Mouse (Mus musculus) ES-E14 (cell line): ENCODE measurements around the gene Dusp1. TPM values are rescaled to one million over a fixed set of nuclear protein-coding genes. Genes with fewer than 3 reads are reported as not detected.

ENCODE experiments used
- DNase-seq: peaks from one replicate; pipeline ENCODE4 v3.0.0-alpha.2; 2013; ENCODE audit warnings: low read depth, low spot score
- H3K27ac ChIP-seq: 2 replicates; pipeline ENCODE4 v1.5.1; 2012; ENCODE audit warnings: low read depth, mild to moderate bottlenecking, low read length, moderate library complexity, mixed read lengths; ENCODE audit not compliant: poor library complexity, insufficient read depth, severe bottlenecking
- H3K36me3 ChIP-seq: 2 replicates; pipeline ENCODE4 v1.6.1; 2012; ENCODE audit warnings: mild to moderate bottlenecking, low read length, moderate library complexity, mixed read lengths; ENCODE audit not compliant: control insufficient read depth, poor library complexity, insufficient read depth, severe bottlenecking
- H3K4me1 ChIP-seq, 2 experiments: fragments of 150-350 bp in 1 of 2; sonication (generic) in 1 of 2; 2 replicates each; pipeline ENCODE4 v1.6.1; 2012; ENCODE audit warnings: low read length in 2 of 2, mild to moderate bottlenecking in 1 of 2, mixed read lengths in 1 of 2; ENCODE audit not compliant: control insufficient read depth in 2 of 2, insufficient read depth in 2 of 2, poor library complexity in 1 of 2
- H3K4me3 ChIP-seq, 2 experiments: fragments of 150-350 bp in 1 of 2; sonication (generic) in 1 of 2; 2 replicates each; pipeline ENCODE4 v1.5.1; 2012; ENCODE audit warnings: low read length in 2 of 2, low read depth in 1 of 2, mild to moderate bottlenecking in 1 of 2, mixed read lengths in 1 of 2; ENCODE audit not compliant: insufficient read depth in 1 of 2, poor library complexity in 1 of 2, severe bottlenecking in 1 of 2
- H3K9ac ChIP-seq: 2 replicates; pipeline ENCODE4 v1.6.1; 2012; ENCODE audit warnings: low read depth, mild to moderate bottlenecking, low read length, mixed read lengths; ENCODE audit not compliant: poor library complexity, insufficient read depth, severe bottlenecking
- H3K9me3 ChIP-seq: fragments of 150-350 bp; sonication (generic); 2 replicates; pipeline ENCODE4 v1.6.1; 2012; ENCODE audit warnings: low read depth, mild to moderate bottlenecking, low read length; ENCODE audit not compliant: control insufficient read depth, insufficient read depth
- CHD2 ChIP-seq: IDR thresholded peaks from 2 replicates; pipeline ENCODE4 v1.6.1; 2014; ENCODE audit warnings: mild to moderate bottlenecking, low read depth, low read length, inconsistent platforms
- HCFC1 ChIP-seq: IDR thresholded peaks from 2 replicates; pipeline ENCODE4 v1.6.1; 2012; ENCODE audit warnings: low read length, inconsistent platforms, borderline replicate concordance; ENCODE audit not compliant: insufficient read depth
- MAFK ChIP-seq: IDR thresholded peaks from 2 replicates; pipeline ENCODE4 v1.6.1; 2014; ENCODE audit warnings: mild to moderate bottlenecking, low read depth, low read length, inconsistent platforms; ENCODE audit not compliant: insufficient read depth
- ZC3H11A ChIP-seq: IDR thresholded peaks from 2 replicates; pipeline ENCODE4 v1.6.1; 2012; ENCODE audit warnings: low read depth, mild to moderate bottlenecking, inconsistent platforms, low read length, borderline replicate concordance
- ZNF384 ChIP-seq: IDR thresholded peaks from 2 replicates; pipeline ENCODE4 v1.6.1; 2012; ENCODE audit warnings: low read depth, low read length, inconsistent platforms
- in situ Hi-C, 2 experiments: fragments of 600-800 bp; cut with MboI; formaldehyde crosslinking; loops; one replicate each; pipeline ENCODE4 v1.15.1; 2025; ENCODE audit warnings: low sequenced_read_pairs in 2 of 2, inconsistent platforms in 1 of 2; ENCODE audit not compliant: unreplicated experiment in 2 of 2
- total RNA-seq: library from RNA; depleted of rRNA; stranded (reverse); fragments of 300-350 nt; gene quantifications from 2 replicates; pipeline ENCODE4 v1.2.3, GENCODE M21; 2012

Dusp1 gene
- total RNA-seq, 1 experiment: 21.2 TPM

DNA sequence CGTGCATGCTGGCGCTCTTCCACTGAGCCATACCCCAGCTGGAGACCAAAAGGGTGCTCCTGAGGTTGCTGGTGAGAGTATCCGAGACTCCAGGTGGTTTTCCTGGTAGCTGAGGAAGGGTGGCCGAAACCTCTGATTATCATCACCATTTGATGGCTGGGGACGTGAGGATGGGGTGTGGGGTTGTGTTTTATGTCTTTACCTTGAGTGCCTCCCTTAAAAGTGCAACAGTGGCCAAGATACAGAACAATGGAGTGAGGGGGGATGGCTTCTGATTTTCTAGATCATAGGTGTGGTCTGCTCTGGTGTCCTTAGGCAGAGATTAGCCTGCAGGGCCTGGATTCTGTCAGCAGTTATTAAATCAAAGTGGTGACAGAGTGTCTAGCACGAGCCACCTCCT lies 17.5 kb upstream of the Dusp1 start:
- TF ChIP-seq ZC3H11A (no peak), CHD2 (no peak), MAFK (no peak), HCFC1 (no peak), ZNF384 (no peak)
- Histone ChIP-seq H3K9ac (no peak overlapping the region), H3K36me3 (peaks cover 8% of the 10 kb centered on the region; the same call in 1 of the 2 replicates), H3K4me3 (no peak overlapping the region), H3K9me3 (no peaks in the 10 kb centered on the region), H3K4me1 (peaks cover 0 to 33% of the 10 kb centered on the region in 2 experiments; a peak in 2 of 4 replicates), H3K27ac (no peak overlapping the region)
- DNase-seq: no peak
- in situ Hi-C loops: no loop called here

DNA sequence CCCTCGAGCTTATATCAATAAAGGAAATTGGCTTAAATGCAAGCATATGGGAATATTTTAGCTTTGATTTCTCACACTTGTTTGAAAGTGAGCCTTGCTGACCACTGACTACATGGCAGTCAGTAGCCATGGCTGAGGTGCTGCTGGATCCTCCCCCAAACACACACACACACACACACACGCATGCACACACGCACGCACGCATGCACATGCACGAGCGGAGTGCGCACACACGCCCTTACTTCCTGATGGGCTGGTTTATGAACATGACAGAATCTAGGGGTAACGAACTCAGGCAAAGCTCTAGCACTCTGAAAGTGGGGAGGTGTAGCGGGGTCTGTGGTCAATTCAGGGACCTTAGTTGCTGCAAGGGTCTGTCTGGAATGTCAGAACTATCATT lies 16.8 kb upstream of the Dusp1 start:
- H3K36me3 ChIP-seq: peaks cover 8% of the 10 kb centered on the region; the same call in 1 of the 2 replicates

DNA sequence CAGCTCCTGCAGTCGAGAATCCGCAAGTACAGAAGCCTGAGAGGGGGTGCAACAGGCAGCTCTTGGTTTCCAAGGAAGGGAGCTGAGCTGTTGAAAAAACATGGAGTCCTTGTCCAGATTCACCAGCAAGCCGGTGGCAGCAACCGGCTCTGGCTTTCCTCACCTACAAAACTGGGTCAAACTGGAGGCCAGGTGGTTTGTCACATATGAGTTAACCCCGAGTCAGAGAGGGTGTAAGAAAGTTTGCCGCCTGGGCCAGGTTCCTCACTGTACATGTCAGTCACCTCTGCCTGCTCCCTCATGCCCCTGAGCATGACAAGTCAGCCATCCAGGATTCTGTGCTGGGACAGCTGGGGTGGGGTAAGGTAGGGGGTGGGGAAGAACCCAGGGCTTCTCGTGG lies 16.2 kb upstream of the Dusp1 start:
- Histone ChIP-seq H3K4me1 (peaks cover 0 to 24% of the 10 kb centered on the region in 2 experiments; a peak in 2 of 4 replicates), H3K36me3 (peaks cover 8% of the 10 kb centered on the region; the same call in 1 of the 2 replicates), H3K27ac (no peak overlapping the region), H3K9me3 (no peaks in the 10 kb centered on the region), H3K4me3 (no peak overlapping the region), H3K9ac (no peak overlapping the region)
- in situ Hi-C loops: no loop called here
- TF ChIP-seq HCFC1 (no peak), ZC3H11A (no peak), ZNF384 (no peak), MAFK (no peak), CHD2 (no peak)
- no peak for DNase-seq

More for the DNA sequence above, 16.8 kb upstream of the Dusp1 start:
- no peak for DNase-seq
- Histone ChIP-seq H3K27ac (no peak overlapping the region), H3K4me1 (peaks cover 0 to 28% of the 10 kb centered on the region in 2 experiments; a peak in 2 of 4 replicates), H3K4me3 (no peak overlapping the region), H3K9me3 (no peaks in the 10 kb centered on the region), H3K9ac (no peak overlapping the region)
- TF ChIP-seq CHD2: no peak
- TF ChIP-seq ZC3H11A: no peak
- TF ChIP-seq MAFK: no peak
- TF ChIP-seq ZNF384: no peak
- no peak for TF ChIP-seq HCFC1
- in situ Hi-C loops: no loop called here

DNA sequence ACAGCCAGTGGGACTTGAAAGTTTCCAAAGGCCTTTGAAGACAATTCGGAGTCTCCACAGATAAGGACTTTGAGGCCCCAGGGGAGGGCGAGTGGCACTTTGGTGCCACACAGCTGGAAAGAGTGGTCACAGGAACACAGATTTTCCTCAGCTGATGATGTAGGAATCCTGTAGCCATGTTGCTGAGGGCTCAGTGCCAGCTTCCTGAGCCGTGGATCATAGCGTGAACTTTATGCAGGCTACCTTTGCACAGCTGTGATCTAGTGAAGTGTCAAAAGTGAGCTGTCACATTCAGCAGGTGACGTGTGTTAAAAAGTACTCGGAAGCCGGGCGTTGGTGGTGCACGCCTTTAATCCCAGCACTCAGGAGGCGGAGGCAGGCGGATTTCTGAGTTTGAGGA lies 15.4 kb upstream of the Dusp1 start:
- DNase-seq: no peak
- TF ChIP-seq ZNF384 (no peak), MAFK (no peak), ZC3H11A (no peak), CHD2 (no peak), HCFC1 (no peak)
- Histone ChIP-seq H3K36me3 (peaks cover 8% of the 10 kb centered on the region; the same call in 1 of the 2 replicates), H3K9me3 (no peaks in the 10 kb centered on the region), H3K27ac (no peak overlapping the region), H3K4me3 (no peak overlapping the region), H3K4me1 (peaks cover 0 to 19% of the 10 kb centered on the region in 2 experiments; a peak in 2 of 4 replicates), H3K9ac (no peak overlapping the region)
- in situ Hi-C loops: no loop called here
